Mouse (Mus musculus): Measurements from ENCODE around the gene Gja3. TPM values are rescaled to one million over a fixed set of nuclear protein-coding genes. Genes with fewer than 3 reads are reported as not detected.
A peak's percentile ranks its signal among the peaks of the same experiment; 100 is the strongest.

The Gja3 gene
- total and polyA plus RNA-seq, 2 experiments from 2014 or later = 0.05 to 0.62 TPM

DNA sequence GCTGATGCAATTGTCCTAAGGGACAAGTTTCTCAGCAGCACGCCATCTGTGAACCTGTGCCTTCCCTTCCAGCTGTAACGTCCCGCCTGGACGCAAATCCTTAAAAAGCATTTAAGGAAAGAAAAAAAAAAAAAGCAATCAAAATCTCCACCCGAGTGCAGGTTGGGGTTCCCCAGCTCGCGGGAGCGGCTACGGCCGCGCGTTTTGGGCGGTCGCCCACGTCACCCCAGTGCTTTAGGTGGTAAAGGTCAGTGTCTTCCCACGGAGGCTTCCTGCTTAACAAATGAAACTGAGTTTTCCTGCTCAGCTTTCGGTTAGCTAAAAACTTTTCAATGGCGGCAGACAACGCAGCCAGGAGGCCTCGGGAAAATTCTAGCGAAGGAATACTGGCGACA is 45.8 kb upstream of the Gja3 start:
- Histone ChIP-seq H3K4me1 (ENCODE audit: insufficient read depth, low read length) (no peaks in the 10 kb centered on the region), H3K27ac (ENCODE audit: low read depth, low read length) (no peak overlapping the region), H3K27me3 (ENCODE audit: insufficient read depth, low read length) (peaks cover 49% of the 10 kb centered on the region), H3K4me2 (ENCODE audit: low read depth, low read length, poor library complexity, severe bottlenecking) (peak overlapping the region; percentile 100), H3K4me3 (ENCODE audit: low read depth, low read length) (peak overlapping the region; percentile 50), H3K36me3 (ENCODE audit: insufficient read depth, low read length) (no peaks in the 10 kb centered on the region), H3K9ac (replicated peaks; ENCODE audit: low read length, poor library complexity, severe bottlenecking) (peak overlapping the region; percentile 48), H3K9me3 (ENCODE audit: low read length) (no peaks in the 10 kb centered on the region)
- TF ChIP-seq CTCF (IDR thresholded peaks at IDR 0.05) = no peak
- ATAC-seq (ENCODE audit: low FRiP score) (no peak), DNase-seq (ENCODE audit: low spot score) (no peak)
- 1% methylated on average over 22 of the region's 22 CpGs for WGBS

DNA sequence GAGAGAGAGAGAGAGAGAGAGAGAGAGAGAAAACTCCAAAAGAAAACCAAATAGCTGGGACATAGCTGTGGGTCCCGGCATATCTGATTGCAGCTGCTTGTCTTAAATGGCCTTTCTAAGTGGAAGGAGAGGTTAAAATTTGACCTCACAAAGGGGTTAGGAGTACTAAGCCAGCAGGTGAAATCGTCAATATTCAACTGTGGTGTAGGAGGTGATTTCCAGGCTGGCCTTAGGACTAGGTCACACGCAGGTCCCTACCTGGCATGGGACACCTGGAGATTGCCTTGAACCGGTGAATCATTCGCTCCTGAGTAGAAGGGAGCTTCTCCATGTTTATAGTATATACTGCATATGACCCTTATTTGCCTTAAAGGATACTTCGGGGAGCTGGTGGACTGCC is 45.2 kb upstream of the Gja3 start:
- Histone ChIP-seq H3K9ac (replicated peaks; ENCODE audit: low read length, poor library complexity, severe bottlenecking) (no peak overlapping the region), H3K27ac (ENCODE audit: low read depth, low read length) (no peak overlapping the region), H3K27me3 (ENCODE audit: insufficient read depth, low read length) (peaks cover 49% of the 10 kb centered on the region), H3K9me3 (ENCODE audit: low read length) (no peaks in the 10 kb centered on the region), H3K36me3 (ENCODE audit: insufficient read depth, low read length) (no peaks in the 10 kb centered on the region), H3K4me3 (ENCODE audit: low read depth, low read length) (peak overlapping the region; percentile 50; the same call in 1 of the 2 replicates), H3K4me1 (ENCODE audit: insufficient read depth, low read length) (no peaks in the 10 kb centered on the region), H3K4me2 (ENCODE audit: low read depth, low read length, poor library complexity, severe bottlenecking) (no peak overlapping the region)
- no peak for TF ChIP-seq CTCF (IDR thresholded peaks at IDR 0.05)
- WGBS = 62% methylated on average over 6 of the region's 6 CpGs
- ATAC-seq (ENCODE audit: low FRiP score) = no peak
- DNase-seq (ENCODE audit: low spot score) = no peak

DNA sequence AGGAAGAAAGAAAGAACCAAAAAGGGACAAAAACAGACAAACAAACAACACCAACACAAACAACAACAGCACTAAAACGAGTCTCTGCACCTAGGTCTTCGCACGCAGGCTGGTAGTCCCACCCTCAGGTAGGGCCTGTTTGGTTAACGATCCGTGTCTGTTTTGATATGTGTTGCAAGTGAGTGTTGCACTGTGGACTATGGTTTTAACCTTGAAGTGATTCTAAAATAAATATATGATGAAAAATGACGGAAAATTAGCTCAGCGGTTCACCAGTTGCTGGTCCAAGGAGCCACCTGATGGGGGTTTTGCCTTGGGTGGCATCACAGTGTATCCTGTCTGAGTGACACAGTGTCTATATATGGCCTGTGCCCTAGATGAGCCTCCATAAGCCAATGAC is 43.7 kb upstream of the Gja3 start:
- H3K4me1 ChIP-seq (ENCODE audit: insufficient read depth, low read length) = no peaks in the 10 kb centered on the region
- no peak overlapping the region for H3K27ac ChIP-seq (ENCODE audit: low read depth, low read length)
- 90% methylated on average over 7 of the region's 7 CpGs for WGBS
- H3K4me2 ChIP-seq (ENCODE audit: low read depth, low read length, poor library complexity, severe bottlenecking) = no peak overlapping the region
- no peaks in the 10 kb centered on the region for H3K9me3 ChIP-seq (ENCODE audit: low read length)
- ATAC-seq (ENCODE audit: low FRiP score) = no peak
- no peak overlapping the region for H3K9ac ChIP-seq (replicated peaks; ENCODE audit: low read length, poor library complexity, severe bottlenecking)
- H3K4me3 ChIP-seq (ENCODE audit: low read depth, low read length) = no peak overlapping the region
- H3K27me3 ChIP-seq (ENCODE audit: insufficient read depth, low read length) = peaks cover 42% of the 10 kb centered on the region
- no peak for TF ChIP-seq CTCF (IDR thresholded peaks at IDR 0.05)
- no peak for DNase-seq (ENCODE audit: low spot score)
- H3K36me3 ChIP-seq (ENCODE audit: insufficient read depth, low read length) = no peaks in the 10 kb centered on the region

DNA sequence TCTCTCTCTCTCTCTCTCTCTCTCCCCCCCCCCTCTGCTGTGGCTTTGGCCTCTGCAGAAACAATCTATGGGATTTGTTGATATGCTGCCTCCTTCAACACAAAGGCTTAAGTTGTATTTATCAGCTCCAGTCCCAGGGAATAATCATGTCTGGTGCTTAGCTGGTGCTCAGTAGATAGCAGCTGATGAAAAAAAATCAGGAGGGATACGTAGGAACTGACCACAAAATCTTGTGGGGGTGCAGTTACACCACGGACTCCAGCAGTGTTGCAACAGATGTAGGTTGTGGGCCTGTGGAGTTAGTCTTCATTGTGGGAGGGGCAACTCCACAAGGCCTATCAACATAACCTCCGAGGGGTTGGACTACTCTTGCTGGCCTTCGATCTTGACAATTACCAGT is 38.0 kb upstream of the Gja3 start:
- Histone ChIP-seq H3K27ac (ENCODE audit: low read depth, low read length) (no peak overlapping the region), H3K4me2 (ENCODE audit: low read depth, low read length, poor library complexity, severe bottlenecking) (no peak overlapping the region), H3K9me3 (ENCODE audit: low read length) (no peaks in the 10 kb centered on the region), H3K36me3 (ENCODE audit: insufficient read depth, low read length) (no peaks in the 10 kb centered on the region), H3K4me3 (ENCODE audit: low read depth, low read length) (no peak overlapping the region), H3K27me3 (ENCODE audit: insufficient read depth, low read length) (no peaks in the 10 kb centered on the region), H3K9ac (replicated peaks; ENCODE audit: low read length, poor library complexity, severe bottlenecking) (no peak overlapping the region), H3K4me1 (ENCODE audit: insufficient read depth, low read length) (no peaks in the 10 kb centered on the region)
- no peak for TF ChIP-seq CTCF (IDR thresholded peaks at IDR 0.05)
- 76% methylated on average over 4 of the region's 4 CpGs for WGBS
- DNase-seq (ENCODE audit: low spot score) = no peak
- ATAC-seq (ENCODE audit: low FRiP score) = no peak

DNA sequence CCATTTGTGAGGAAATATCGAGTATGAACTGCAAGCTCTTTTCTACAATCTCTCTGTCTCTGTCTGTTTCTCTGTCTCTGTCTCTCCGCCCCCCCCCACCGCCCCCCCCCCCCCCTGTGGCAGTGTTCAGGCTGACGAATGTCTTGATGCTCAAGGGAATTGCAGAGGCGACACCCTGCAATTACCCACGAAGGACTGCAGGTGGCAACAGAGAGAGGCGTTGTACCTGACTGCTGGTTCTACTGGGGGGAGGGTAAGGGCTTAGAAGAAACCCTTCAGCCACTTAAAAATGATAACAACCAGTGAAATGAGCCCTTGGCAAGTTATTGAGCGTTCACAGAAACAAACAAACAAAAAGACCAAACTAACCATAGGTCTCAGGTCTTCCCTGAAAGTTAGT is 35.1 kb upstream of the Gja3 start:
- H3K9me3 ChIP-seq (ENCODE audit: low read length) = no peaks in the 10 kb centered on the region
- no peak overlapping the region for H3K9ac ChIP-seq (replicated peaks; ENCODE audit: low read length, poor library complexity, severe bottlenecking)
- ATAC-seq (ENCODE audit: low FRiP score) (no peak), DNase-seq (ENCODE audit: low spot score) (peak; percentile 58)
- no peak overlapping the region for H3K27ac ChIP-seq (ENCODE audit: low read depth, low read length)
- H3K27me3 ChIP-seq (ENCODE audit: insufficient read depth, low read length) = no peaks in the 10 kb centered on the region
- no peaks in the 10 kb centered on the region for H3K36me3 ChIP-seq (ENCODE audit: insufficient read depth, low read length)
- TF ChIP-seq CTCF (IDR thresholded peaks at IDR 0.05) = peak; percentile 67
- H3K4me3 ChIP-seq (ENCODE audit: low read depth, low read length) = no peak overlapping the region
- H3K4me1 ChIP-seq (ENCODE audit: insufficient read depth, low read length) = no peaks in the 10 kb centered on the region
- H3K4me2 ChIP-seq (ENCODE audit: low read depth, low read length, poor library complexity, severe bottlenecking) = no peak overlapping the region
- 8% methylated on average over 8 of the region's 8 CpGs for WGBS

DNA sequence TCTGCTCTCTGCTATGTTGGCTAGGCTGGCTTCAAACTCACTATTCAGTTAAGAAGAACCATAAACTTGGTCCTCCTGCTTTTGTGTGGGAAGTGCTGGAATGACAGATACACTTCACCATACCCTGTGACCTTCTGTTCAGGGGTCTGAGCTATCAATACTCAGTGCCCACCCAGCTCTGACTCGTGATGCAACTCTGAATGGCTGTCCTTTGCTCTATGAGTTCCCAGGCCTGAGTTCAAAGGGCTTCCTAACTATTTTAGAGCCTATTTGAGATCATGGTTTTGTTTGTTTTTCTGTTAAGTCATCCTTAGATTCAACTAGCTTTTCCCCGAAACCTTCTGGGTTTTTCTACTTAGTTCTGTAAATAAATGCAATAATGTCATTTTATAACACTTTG is 32.1 kb upstream of the Gja3 start:
- DNase-seq (ENCODE audit: low spot score) (no peak), ATAC-seq (ENCODE audit: low FRiP score) (no peak)
- H3K9ac ChIP-seq (replicated peaks; ENCODE audit: low read length, poor library complexity, severe bottlenecking) = no peak overlapping the region
- H3K4me3 ChIP-seq (ENCODE audit: low read depth, low read length) = no peak overlapping the region
- no peaks in the 10 kb centered on the region for H3K27me3 ChIP-seq (ENCODE audit: insufficient read depth, low read length)
- H3K4me2 ChIP-seq (ENCODE audit: low read depth, low read length, poor library complexity, severe bottlenecking) = no peak overlapping the region
- no peaks in the 10 kb centered on the region for H3K9me3 ChIP-seq (ENCODE audit: low read length)
- TF ChIP-seq CTCF (IDR thresholded peaks at IDR 0.05) = no peak
- H3K27ac ChIP-seq (ENCODE audit: low read depth, low read length) = no peak overlapping the region
- WGBS = 68% methylated on average over 2 of the region's 2 CpGs
- no peaks in the 10 kb centered on the region for H3K36me3 ChIP-seq (ENCODE audit: insufficient read depth, low read length)
- no peaks in the 10 kb centered on the region for H3K4me1 ChIP-seq (ENCODE audit: insufficient read depth, low read length)

Data from midbrain, postnatal 0 days (tissue).